Mouse (Mus musculus) kidney, embryonic 16.5 days (tissue): Measurements from ENCODE around the gene Unkl. TPM values are rescaled to one million over a fixed set of nuclear protein-coding genes. Genes with fewer than 3 reads are reported as not detected.

Experiments used
- ATAC-seq: fragments of 200-750 bp; cut with Nextera tagmentation; 2 replicates; pipeline ENCODE4 v1.8.0; 2017; ENCODE audit warnings: moderate TSS enrichment; ENCODE audit not compliant: low FRiP score, low TSS enrichment
- H3K27ac ChIP-seq: fragments of 300-500 bp; sonication (generic); 2 replicates; pipeline ENCODE4 v1.5.1; 2014; ENCODE audit warnings: low read length
- H3K27me3 ChIP-seq: fragments of 300-500 bp; sonication (generic); 2 replicates; pipeline ENCODE4 v1.6.1; 2014; ENCODE audit warnings: low read length, control low read depth, mixed read lengths; ENCODE audit not compliant: insufficient read depth
- H3K36me3 ChIP-seq: fragments of 300-500 bp; sonication (generic); 2 replicates; pipeline ENCODE4 v1.6.1; 2014; ENCODE audit warnings: low read length, control low read depth, mixed read lengths; ENCODE audit not compliant: insufficient read depth
- H3K4me1 ChIP-seq: fragments of 300-500 bp; sonication (generic); 2 replicates; pipeline ENCODE4 v1.6.1; 2014; ENCODE audit warnings: low read length, control low read depth, mixed read lengths; ENCODE audit not compliant: insufficient read depth
- H3K4me2 ChIP-seq: fragments of 300-500 bp; sonication (generic); replicated peaks from 2 replicates; pipeline ENCODE4 v1.6.1; 2014; ENCODE audit warnings: low read depth, low read length
- H3K4me3 ChIP-seq: fragments of 300-500 bp; sonication (generic); 2 replicates; pipeline ENCODE4 v1.5.1; 2014; ENCODE audit warnings: mild to moderate bottlenecking, low read length
- H3K9ac ChIP-seq: fragments of 300-500 bp; sonication (generic); replicated peaks from 2 replicates; pipeline ENCODE4 v1.6.1; 2014; ENCODE audit warnings: low read length
- H3K9me3 ChIP-seq: fragments of 300-500 bp; sonication (generic); 2 replicates; pipeline ENCODE4 v1.6.1; 2016; ENCODE audit warnings: low read length, control low read depth
- WGBS: fragments of 180-500 bp; shearing (Covaris S2); extraction: QIAGEN DNeasy Blood & Tissue Kit; methylation state at CpG from one replicate; pipeline ENCODE4 v1.1.7; 2014; 5-methylcytosine and 5-hydroxymethylcytosine counted together
- polyA plus RNA-seq: library from polyadenylated mRNA; unstranded; fragments of >200 nt; fragmentation: Nextera tagmentation; extraction: Ambion mirVana; gene quantifications from 2 replicates; pipeline ENCODE4 v1.2.1, GENCODE M21; 2015

Unkl gene
- polyA plus RNA-seq: 10.4 and 10.9 TPM in 2 replicates

DNA sequence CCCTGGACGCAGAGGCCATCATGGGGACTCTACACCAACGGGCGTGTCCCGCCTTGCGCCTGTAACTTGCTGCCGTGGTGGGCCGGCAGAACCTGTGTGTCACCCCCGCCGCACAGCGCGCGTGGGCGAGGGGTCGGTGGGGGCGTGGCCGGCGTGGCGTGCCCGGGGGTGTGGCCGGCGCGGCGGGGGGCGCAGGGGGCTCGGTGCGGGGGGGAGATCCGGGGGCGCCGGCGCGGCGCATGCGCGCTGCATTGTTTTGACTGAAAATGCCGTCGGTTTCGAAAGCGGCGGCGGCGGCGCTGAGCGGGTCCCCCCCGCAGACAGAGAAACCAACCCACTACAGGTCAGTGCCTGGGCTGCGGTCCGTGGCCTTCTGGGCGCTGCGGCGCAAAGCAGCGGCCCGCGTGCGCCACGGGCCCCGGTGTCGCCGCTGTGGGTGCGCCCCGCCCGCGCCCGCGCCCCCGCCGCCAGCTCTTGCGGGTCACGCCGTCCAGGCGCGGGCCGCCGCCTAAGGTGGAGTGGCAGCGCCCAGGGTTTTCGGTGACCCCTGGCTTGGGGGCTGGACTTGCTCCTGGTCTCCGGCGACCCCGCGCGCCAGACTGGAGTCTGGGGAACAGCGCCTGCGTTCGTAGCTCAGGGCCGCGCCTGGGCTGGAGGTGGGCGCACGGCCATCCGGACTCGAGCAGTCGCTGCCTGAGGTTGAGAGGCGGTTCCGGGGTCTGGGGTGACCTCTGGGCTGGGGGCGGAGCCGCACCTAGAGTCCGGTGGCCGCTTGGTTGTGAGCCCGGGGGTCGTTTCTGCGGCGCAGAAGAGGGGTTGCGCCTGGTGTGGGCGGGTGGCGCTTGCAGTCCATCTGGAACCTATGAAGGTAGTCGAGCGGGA lies at the start of gene Unkl:
Gene Unkl, plus strand, starts transcription at position 248 of the 882 bp plus-strand sequence.
- peak within 1 kb of the TSS; percentile 90 for H3K9ac ChIP-seq
- under 1% methylated on average over 78 of the region's 104 CpGs for WGBS
- H3K4me1 ChIP-seq: peaks cover 27% of the 10 kb centered on the region
- peak within 1 kb of the TSS; percentile 89 for H3K27ac ChIP-seq
- no peaks in the 10 kb centered on the region for H3K9me3 ChIP-seq
- ATAC-seq: peak; percentile 55
- H3K4me3 ChIP-seq: peak within 1 kb of the TSS; percentile 96
- no peaks in the 10 kb centered on the region for H3K27me3 ChIP-seq
- H3K4me2 ChIP-seq: peak within 1 kb of the TSS; percentile 76
- H3K36me3 ChIP-seq: peaks cover 3% of the 10 kb centered on the region

DNA sequence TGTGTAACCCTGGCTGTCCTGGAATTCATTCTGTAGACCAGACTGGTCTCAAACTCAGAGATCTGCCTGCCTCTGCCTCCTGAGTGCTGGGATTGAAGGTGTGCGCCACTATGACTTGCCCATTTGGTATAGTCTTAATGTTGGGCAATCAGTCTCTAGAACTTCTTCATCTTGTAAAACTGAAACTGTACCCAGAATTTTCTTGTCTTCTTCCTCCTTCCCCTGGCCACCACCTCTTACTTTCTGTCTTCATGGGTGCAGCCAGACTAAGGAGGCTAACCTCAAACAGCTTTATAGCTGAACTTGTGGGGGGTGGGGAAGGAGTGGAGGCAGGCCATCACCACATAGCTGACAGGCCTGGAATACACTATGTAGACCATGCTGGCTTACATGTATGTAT lies 49.4 kb upstream of the Unkl start:
- Histone ChIP-seq H3K4me1 (peaks cover 9% of the 10 kb centered on the region), H3K27me3 (no peaks in the 10 kb centered on the region), H3K9me3 (no peaks in the 10 kb centered on the region), H3K9ac (no peak overlapping the region), H3K4me3 (no peak overlapping the region), H3K4me2 (no peak overlapping the region), H3K36me3 (no peaks in the 10 kb centered on the region), H3K27ac (no peak overlapping the region)
- ATAC-seq: no peak
- WGBS: 96% methylated on average over 1 of the region's 1 CpGs

GRCm38 (mm10) chr17:25139960-25140359 lies 48.2 kb upstream of the Unkl start:
- Histone ChIP-seq H3K27ac (no peak overlapping the region), H3K4me3 (no peak overlapping the region), H3K27me3 (no peaks in the 10 kb centered on the region), H3K9ac (no peak overlapping the region), H3K4me2 (no peak overlapping the region), H3K36me3 (no peaks in the 10 kb centered on the region), H3K9me3 (no peaks in the 10 kb centered on the region), H3K4me1 (no peaks in the 10 kb centered on the region)
- ATAC-seq: no peak
- 74% methylated on average over 4 of the region's 4 CpGs for WGBS

DNA sequence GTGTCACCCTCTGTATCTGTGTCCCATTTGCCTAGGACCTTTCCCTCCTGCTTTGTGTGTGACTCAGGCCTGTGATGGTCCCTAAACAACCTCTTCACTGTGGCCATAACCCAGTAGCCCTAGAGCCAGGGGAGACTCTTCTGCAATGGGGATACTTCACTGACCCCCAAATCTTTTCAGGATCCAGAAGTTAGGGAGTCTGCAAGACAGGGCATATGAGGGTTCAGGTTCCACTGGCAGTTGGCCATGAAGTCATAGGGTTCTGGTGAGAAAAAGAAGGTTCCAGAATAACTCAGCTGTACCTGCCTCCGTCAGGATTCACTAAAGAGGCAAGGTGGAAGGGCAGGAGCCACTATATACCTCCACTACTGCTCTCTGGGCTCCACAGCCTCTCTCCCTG lies 26.0 kb upstream of the Unkl start, which contains the start of gene Ccdc154:
Gene Ccdc154, plus strand, starts transcription at position 301 of the 400 bp plus-strand sequence.
- ATAC-seq: no peak
- no peaks in the 10 kb centered on the region for H3K27me3 ChIP-seq
- 85% methylated on average over 1 of the region's 1 CpGs for WGBS

DNA sequence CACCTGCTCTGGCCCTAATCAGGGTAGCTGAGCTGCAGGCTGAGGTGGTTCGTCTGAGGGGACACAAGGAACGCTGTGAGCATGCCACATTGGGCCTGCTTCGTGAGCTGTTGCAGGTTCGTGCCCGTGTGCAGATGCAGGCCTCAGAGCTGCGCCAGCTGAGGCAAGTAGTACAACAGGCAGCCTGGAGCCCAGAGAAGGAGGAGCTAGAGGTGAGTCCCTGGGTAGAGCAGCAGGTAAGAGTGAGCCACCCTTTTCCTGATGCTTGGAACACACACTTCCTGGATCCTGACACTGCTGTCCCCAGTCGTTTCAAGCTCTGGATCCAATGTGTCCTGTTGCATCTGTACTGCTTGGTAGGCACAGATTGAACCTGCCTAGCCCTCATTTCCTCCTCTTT lies 24.8 kb upstream of the Unkl start:
- 77% methylated on average over 7 of the region's 7 CpGs for WGBS
- Histone ChIP-seq H3K27me3 (no peaks in the 10 kb centered on the region), H3K4me2 (no peak overlapping the region), H3K4me1 (no peaks in the 10 kb centered on the region), H3K4me3 (no peak overlapping the region), H3K36me3 (peaks cover 14% of the 10 kb centered on the region; the same call in 1 of the 2 replicates), H3K9ac (no peak overlapping the region), H3K9me3 (no peaks in the 10 kb centered on the region), H3K27ac (no peak overlapping the region)
- ATAC-seq: no peak

More for the DNA sequence above, 26.0 kb upstream of the Unkl start, which contains the start of gene Ccdc154:
- Histone ChIP-seq H3K9me3 (no peaks in the 10 kb centered on the region), H3K36me3 (peaks cover 18% of the 10 kb centered on the region; the same call in 1 of the 2 replicates), H3K4me1 (no peaks in the 10 kb centered on the region), H3K4me2 (no peak within 1 kb of the TSS), H3K4me3 (no peak within 1 kb of the TSS), H3K27ac (no peak within 1 kb of the TSS), H3K9ac (no peak within 1 kb of the TSS)

GRCm38 (mm10) chr17:25164770-25165169 lies 23.4 kb upstream of the Unkl start:
- Histone ChIP-seq H3K4me1 (no peaks in the 10 kb centered on the region), H3K4me3 (no peak overlapping the region), H3K27ac (no peak overlapping the region), H3K9ac (no peak overlapping the region), H3K27me3 (no peaks in the 10 kb centered on the region), H3K9me3 (no peaks in the 10 kb centered on the region), H3K4me2 (no peak overlapping the region), H3K36me3 (peaks cover 6% of the 10 kb centered on the region; the same call in 1 of the 2 replicates)
- WGBS: 83% methylated on average over 3 of the region's 3 CpGs
- ATAC-seq: no peak

DNA sequence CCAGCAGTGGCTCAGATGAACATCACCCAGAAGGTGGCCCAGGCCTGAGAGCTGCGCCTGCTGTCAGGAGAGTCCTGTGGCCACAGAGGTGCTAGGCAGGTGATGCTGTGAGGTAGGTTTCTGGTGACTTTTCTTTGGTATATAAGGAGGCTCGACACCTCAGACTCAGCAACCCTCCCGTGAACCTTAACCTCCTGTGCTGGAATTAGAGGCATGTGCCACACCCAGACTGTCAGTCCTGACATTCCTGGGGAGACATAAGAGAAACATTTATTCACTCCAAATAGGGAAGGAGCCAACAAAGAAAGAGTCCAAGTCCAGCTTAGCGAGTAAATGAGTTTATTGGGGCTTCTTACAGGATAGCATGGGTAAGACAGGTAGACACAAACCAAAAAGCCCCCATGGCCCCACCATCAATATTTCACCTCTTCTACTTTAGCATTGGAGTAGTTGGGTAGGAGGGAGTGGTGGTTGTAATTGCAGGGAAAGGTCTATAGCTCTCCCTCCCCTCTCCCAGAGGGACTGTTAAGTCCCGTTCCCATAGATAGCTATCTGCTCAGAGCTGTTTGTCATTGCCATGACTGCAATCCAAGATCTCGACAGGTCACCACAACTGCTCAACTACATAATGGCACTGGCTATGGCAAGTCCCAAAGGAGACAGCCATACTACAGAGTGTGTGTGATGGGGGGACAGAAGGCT lies 22.1 kb upstream of the Unkl start:
- H3K4me3 ChIP-seq: no peak overlapping the region
- H3K4me2 ChIP-seq: no peak overlapping the region
- no peak for ATAC-seq
- no peaks in the 10 kb centered on the region for H3K9me3 ChIP-seq
- H3K4me1 ChIP-seq: no peaks in the 10 kb centered on the region
- no peaks in the 10 kb centered on the region for H3K27me3 ChIP-seq
- no peak overlapping the region for H3K9ac ChIP-seq
- no peaks in the 10 kb centered on the region for H3K36me3 ChIP-seq
- 33% methylated on average over 6 of the region's 6 CpGs for WGBS
- H3K27ac ChIP-seq: no peak overlapping the region

DNA sequence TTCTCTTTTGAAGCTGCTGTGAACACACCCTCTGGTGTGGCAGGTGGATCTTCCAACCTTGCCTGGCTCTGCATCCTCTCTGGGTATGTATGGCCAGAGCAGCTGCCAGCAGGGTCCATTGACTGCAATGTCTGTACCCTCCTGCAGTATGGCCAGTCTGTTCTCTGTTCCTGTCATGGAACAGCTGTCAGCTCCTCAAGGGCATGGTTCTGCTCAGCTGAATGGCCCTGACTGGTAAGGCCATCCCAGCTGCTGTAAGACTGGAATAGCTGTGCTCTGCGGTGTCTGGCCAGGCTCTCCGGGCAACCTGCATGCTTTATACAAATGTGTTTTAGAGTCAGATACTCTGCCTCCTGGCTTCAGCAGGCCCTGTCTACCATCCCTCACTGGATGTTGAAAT lies 18.5 kb upstream of the Unkl start:
- no peaks in the 10 kb centered on the region for H3K4me1 ChIP-seq
- H3K4me3 ChIP-seq: no peak overlapping the region
- no peaks in the 10 kb centered on the region for H3K27me3 ChIP-seq
- no peak overlapping the region for H3K27ac ChIP-seq
- H3K9me3 ChIP-seq: no peaks in the 10 kb centered on the region
- no peak overlapping the region for H3K9ac ChIP-seq
- 93% methylated on average over 2 of the region's 2 CpGs for WGBS
- no peak for ATAC-seq
- no peaks in the 10 kb centered on the region for H3K36me3 ChIP-seq
- no peak overlapping the region for H3K4me2 ChIP-seq

GRCm38 (mm10) chr17:25172558-25172957 lies 15.6 kb upstream of the Unkl start:
- Histone ChIP-seq H3K4me2 (no peak overlapping the region), H3K4me3 (no peak overlapping the region), H3K27me3 (no peaks in the 10 kb centered on the region), H3K27ac (no peak overlapping the region), H3K9ac (no peak overlapping the region), H3K36me3 (no peaks in the 10 kb centered on the region), H3K9me3 (no peaks in the 10 kb centered on the region), H3K4me1 (no peaks in the 10 kb centered on the region)
- WGBS: 96% methylated on average over 3 of the region's 3 CpGs
- no peak for ATAC-seq

- no peaks in the 10 kb centered on the region for H3K36me3 ChIP-seq
- no peak within 1 kb of the TSS for H3K4me3 ChIP-seq
- no peak within 1 kb of the TSS for H3K4me2 ChIP-seq
- no peak within 1 kb of the TSS for H3K9ac ChIP-seq
- 62% methylated on average over 9 of the region's 9 CpGs for WGBS
- H3K27ac ChIP-seq: no peak within 1 kb of the TSS
- ATAC-seq: no peak
- no peaks in the 10 kb centered on the region for H3K4me1 ChIP-seq
- no peaks in the 10 kb centered on the region for H3K9me3 ChIP-seq
- no peaks in the 10 kb centered on the region for H3K27me3 ChIP-seq
These were observed 12.8 kb upstream of the Unkl start, which contains the start of gene Gm38655 for GRCm38 (mm10) chr17:25175411-25175810. Gene Gm38655 (minus strand): TSS chr17:25175471.
